ENCODE assay signal across 9 mouse cellular contexts in genomic region chr9:66274657-66275056, GRCm38 (mm10).
DNase-seq lines count a peak whose midpoint lies in the region; ATAC-seq and TF ChIP-seq lines count a peak whose summit lies in the region.
"Had no signal": no experiment of that assay in that cellular context is flagged by ENCODE, and none has a peak within 500 bp of the region (broad histone marks: within the 10 kb centered on the region; RNA-seq: fewer than 3 reads in every experiment).

No protein-coding gene starts in this region.

- intact Hi-C loops in heart, postnatal 14 days (cut with DNase I): loop anchor here (5.0 kb wide), 2 partner anchors 57 to 78 kb away; partner anchors contain the start of gene Herc1
- intact Hi-C loops in left cerebral cortex, postnatal 4 days (cut with DNase I): no loop called here

- H3K4me2 ChIP-seq in heart, embryonic 15.5 days: peak overlapping the region; percentile 59; the same call in 1 of the 2 replicates
- H3K4me2 ChIP-seq in midbrain, embryonic 12.5 days (replicated peaks): no peak overlapping the region; the same call in 1 of the 2 replicates
- no peak overlapping the region for H3K4me2 ChIP-seq in midbrain, postnatal 0 days (ENCODE audit: low read depth, low read length, poor library complexity, severe bottlenecking)
- peak overlapping the region; percentile 51; the same call in 1 of the 2 replicates for H3K4me2 ChIP-seq in hindbrain, embryonic 14.5 days (replicated peaks)
- peak overlapping the region; percentile 44; the same call in 1 of the 2 replicates for H3K4me2 ChIP-seq in stomach, embryonic 16.5 days (ENCODE audit: low read depth, low read length)

- WGBS in heart, embryonic 15.5 days: 71% methylated on average over 3 of the region's 3 CpGs
- WGBS in midbrain, embryonic 12.5 days: 38% methylated on average over 3 of the region's 3 CpGs
- 26% methylated on average over 3 of the region's 3 CpGs for WGBS in midbrain, postnatal 0 days
- WGBS in hindbrain, embryonic 14.5 days: 36% methylated on average over 3 of the region's 3 CpGs
- WGBS in stomach, embryonic 16.5 days: 41% methylated on average over 3 of the region's 3 CpGs

- no peaks in the 10 kb centered on the region for H3K36me3 ChIP-seq in heart, embryonic 15.5 days
- no peaks in the 10 kb centered on the region for H3K36me3 ChIP-seq in midbrain, embryonic 12.5 days
- no peaks in the 10 kb centered on the region for H3K36me3 ChIP-seq in midbrain, postnatal 0 days (ENCODE audit: insufficient read depth, low read length)
- H3K36me3 ChIP-seq in hindbrain, embryonic 14.5 days (replicated peaks; ENCODE audit: control insufficient read depth, insufficient read depth): no peaks in the 10 kb centered on the region
- H3K36me3 ChIP-seq in stomach, embryonic 16.5 days (ENCODE audit: control insufficient read depth, insufficient read depth, low read length): no peaks in the 10 kb centered on the region

- H3K9ac ChIP-seq in heart, embryonic 15.5 days: no peak overlapping the region
- no peak overlapping the region for H3K9ac ChIP-seq in midbrain, embryonic 12.5 days (replicated peaks)
- H3K9ac ChIP-seq in midbrain, postnatal 0 days (replicated peaks; ENCODE audit: low read length, poor library complexity, severe bottlenecking): no peak overlapping the region
- H3K9ac ChIP-seq in hindbrain, embryonic 14.5 days: no peak overlapping the region
- H3K9ac ChIP-seq in stomach, embryonic 16.5 days (ENCODE audit: low read length): no peak overlapping the region

- H3K27ac ChIP-seq in heart, embryonic 15.5 days: no peak overlapping the region
- 0 out of 2 replicates have a peak overlapping the region, but pooled peaks have one; percentile 65 for H3K27ac ChIP-seq in midbrain, embryonic 12.5 days (replicated peaks)
- H3K27ac ChIP-seq in midbrain, postnatal 0 days (ENCODE audit: low read depth, low read length): no peak overlapping the region
- no peak overlapping the region for H3K27ac ChIP-seq in hindbrain, embryonic 14.5 days
- H3K27ac ChIP-seq in stomach, embryonic 16.5 days (ENCODE audit: low read length): peak overlapping the region; percentile 78

- no peaks in the 10 kb centered on the region for H3K27me3 ChIP-seq in heart, embryonic 15.5 days
- peaks cover 27% of the 10 kb centered on the region for H3K27me3 ChIP-seq in midbrain, embryonic 12.5 days
- no peaks in the 10 kb centered on the region for H3K27me3 ChIP-seq in midbrain, postnatal 0 days (ENCODE audit: insufficient read depth, low read length)
- no peaks in the 10 kb centered on the region; the same call in 1 of the 2 replicates for H3K27me3 ChIP-seq in hindbrain, embryonic 14.5 days (ENCODE audit: control insufficient read depth, insufficient read depth, low read length)
- H3K27me3 ChIP-seq in stomach, embryonic 16.5 days (ENCODE audit: control insufficient read depth, insufficient read depth, low read length): no peaks in the 10 kb centered on the region

- H3K4me3 ChIP-seq in heart, embryonic 15.5 days: no peak overlapping the region
- H3K4me3 ChIP-seq in midbrain, embryonic 12.5 days: no peak overlapping the region
- H3K4me3 ChIP-seq in midbrain, postnatal 0 days (ENCODE audit: low read depth, low read length): no peak overlapping the region
- H3K4me3 ChIP-seq in hindbrain, embryonic 14.5 days (replicated peaks; ENCODE audit: low read length): no peak overlapping the region
- H3K4me3 ChIP-seq in stomach, embryonic 16.5 days (replicated peaks; ENCODE audit: low read length): no peak overlapping the region

- DNase-seq in heart, postnatal 14 days: no peak
- no peak for DNase-seq in midbrain, postnatal 0 days (ENCODE audit: low spot score)
- DNase-seq in hindbrain, embryonic 14.5 days (ENCODE audit: low spot score): no peak
- no peak for DNase-seq in left cerebral cortex, postnatal 4 days
- DNase-seq in layer of hippocampus, adult 9-11 months: no peak
- DNase-seq: kidney, adult 2 months had no signal

- peaks cover 29% of the 10 kb centered on the region for H3K4me1 ChIP-seq in heart, embryonic 15.5 days (replicated peaks)
- peaks cover 32% of the 10 kb centered on the region for H3K4me1 ChIP-seq in midbrain, embryonic 12.5 days
- peaks cover 2% of the 10 kb centered on the region; the same call in 1 of the 2 replicates for H3K4me1 ChIP-seq in midbrain, postnatal 0 days (ENCODE audit: insufficient read depth, low read length)
- H3K4me1 ChIP-seq in hindbrain, embryonic 14.5 days (replicated peaks; ENCODE audit: control insufficient read depth, insufficient read depth, low read length): peaks cover 24% of the 10 kb centered on the region
- peaks cover 26% of the 10 kb centered on the region for H3K4me1 ChIP-seq in stomach, embryonic 16.5 days (ENCODE audit: control insufficient read depth, insufficient read depth, low read length)

- no peak for TF ChIP-seq CTCF in midbrain, postnatal 0 days (IDR thresholded peaks at IDR 0.05)

- ATAC-seq in heart, embryonic 15.5 days (replicated peaks; ENCODE audit: insufficient number of reproducible peaks, insufficient read depth, low FRiP score, low read depth): no peak
- ATAC-seq in midbrain, embryonic 12.5 days (ENCODE audit: low FRiP score, low read depth): no peak
- no peak for ATAC-seq in midbrain, postnatal 0 days (ENCODE audit: low FRiP score)
- no peak for ATAC-seq in hindbrain, embryonic 14.5 days (ENCODE audit: low FRiP score)
- ATAC-seq in stomach, embryonic 16.5 days (ENCODE audit: insufficient read depth, low FRiP score): no peak

- no peaks in the 10 kb centered on the region for H3K9me3 ChIP-seq in heart, embryonic 15.5 days (replicated peaks)
- no peaks in the 10 kb centered on the region for H3K9me3 ChIP-seq in midbrain, embryonic 12.5 days
- H3K9me3 ChIP-seq in midbrain, postnatal 0 days (ENCODE audit: low read length): no peaks in the 10 kb centered on the region
- no peaks in the 10 kb centered on the region for H3K9me3 ChIP-seq in hindbrain, embryonic 14.5 days (ENCODE audit: control insufficient read depth, low read length)
- H3K9me3 ChIP-seq in stomach, embryonic 16.5 days (replicated peaks; ENCODE audit: control insufficient read depth, low read length): no peaks in the 10 kb centered on the region

Comparison
In these comparisons a context has a peak if more than half of its experiments do, and no peak if none do; other contexts are left out.
1. H3K27ac ChIP-seq: peak in midbrain, embryonic 12.5 days (single experiment) and stomach, embryonic 16.5 days (single experiment); none in heart, embryonic 15.5 days (single experiment), midbrain, postnatal 0 days (single experiment) and hindbrain, embryonic 14.5 days (single experiment).
2. H3K4me2 ChIP-seq: peak in heart, embryonic 15.5 days (single experiment), hindbrain, embryonic 14.5 days (single experiment) and stomach, embryonic 16.5 days (single experiment); none in midbrain, embryonic 12.5 days (single experiment) and midbrain, postnatal 0 days (single experiment).